Mouse (Mus musculus): ENCODE data around the gene Ythdf2.

- TF ChIP-seq CTCF (IDR thresholded peaks at IDR 0.05; ENCODE audit: insufficient read depth, low read depth, low read length) (no peak), POLR2A (IDR thresholded peaks at IDR 0.05; ENCODE audit: insufficient read depth, low read depth, low read length) (no peak)
Measured at GRCm38 (mm10) chr4:132183162-132183561, 28.9 kb downstream of the Ythdf2 start.
